Mouse (Mus musculus) macrophage (primary cell): ENCODE data around the gene Hdac7. TPM values are rescaled to one million over a fixed set of nuclear protein-coding genes. Genes with fewer than 3 reads are reported as not detected.

Experiments used
- H3K27ac ChIP-seq: fragments of 350-480 bp; formaldehyde crosslinking; 2 replicates; pipeline ENCODE4 v1.9.0; 2021
- H3K36me3 ChIP-seq: fragments of 350-480 bp; formaldehyde crosslinking; 2 replicates; pipeline ENCODE4 v1.9.0; 2021; ENCODE audit errors: inconsistent target
- H3K4me3 ChIP-seq: fragments of 350-480 bp; formaldehyde crosslinking; 2 replicates; pipeline ENCODE4 v1.9.0; 2021; ENCODE audit errors: inconsistent target
- H3K79me2 ChIP-seq: fragments of 350-480 bp; formaldehyde crosslinking; 2 replicates; pipeline ENCODE4 v1.9.0; 2021; ENCODE audit errors: inconsistent target
- WGBS: methylation state at CpG from one replicate; pipeline ENCODE4 v1.1.7; 2026; ENCODE audit warnings: inconsistent platforms; ENCODE audit not compliant: missing documents; 5-methylcytosine and 5-hydroxymethylcytosine counted together
- polyA plus RNA-seq: library from polyadenylated mRNA; stranded (reverse); fragments of 250-400 nt; gene quantifications from 3 replicates; pipeline ENCODE4 v1.2.4, GENCODE M21; 2018; ENCODE audit warnings: inconsistent platforms

Hdac7 gene
- polyA plus RNA-seq, 1 experiment from 2014 or later = 2.1 TPM

DNA sequence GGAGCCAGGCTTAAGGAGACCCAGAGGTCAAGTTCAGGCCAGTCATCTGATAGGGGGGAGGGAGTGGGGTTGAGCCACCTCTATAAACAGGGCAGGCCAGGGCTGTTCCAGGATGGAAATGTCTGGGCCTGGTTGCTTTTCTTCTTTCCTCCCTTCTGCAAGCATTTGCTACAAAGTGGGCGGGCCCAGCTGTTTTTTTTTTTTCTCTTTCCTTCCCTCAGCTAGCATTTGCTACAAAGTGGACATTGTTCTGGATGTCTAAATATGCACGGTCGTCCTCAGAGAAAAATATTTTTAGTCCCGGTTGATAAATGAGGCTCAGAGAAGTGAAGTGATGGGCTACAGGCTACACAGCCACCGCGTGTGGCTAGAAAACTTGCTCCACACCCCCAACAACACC lies 89.8 kb downstream of the Hdac7 start:
- H3K27ac ChIP-seq = no peak overlapping the region
- no peaks in the 10 kb centered on the region; the same call in 1 of the 2 replicates for H3K36me3 ChIP-seq
- no peak overlapping the region for H3K4me3 ChIP-seq
- H3K79me2 ChIP-seq = no peaks in the 10 kb centered on the region
- WGBS = 78% methylated on average over 2 of the region's 6 CpGs

DNA sequence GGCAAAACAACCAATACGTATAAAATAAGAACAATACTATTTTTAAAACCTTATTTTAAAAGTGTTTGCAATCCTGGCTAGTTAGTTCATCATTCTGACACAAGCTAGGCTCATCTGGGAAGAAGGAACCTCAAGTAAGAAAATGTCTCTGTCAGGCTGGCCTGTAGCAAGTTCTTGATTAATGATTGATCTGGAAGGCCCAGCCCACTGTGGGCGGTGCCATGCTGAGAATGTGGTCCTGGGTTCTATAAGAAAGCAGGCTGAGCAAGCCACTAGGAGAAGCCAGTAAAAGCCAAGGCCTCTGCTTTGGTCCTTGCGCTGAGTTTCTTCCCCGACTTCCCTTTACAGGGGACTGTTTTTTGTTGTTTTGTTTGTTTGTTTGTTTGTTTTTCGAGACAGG lies 91.8 kb downstream of the Hdac7 start:
- 94% methylated on average over 5 of the region's 5 CpGs for WGBS
- no peaks in the 10 kb centered on the region; the same call in 1 of the 2 replicates for H3K36me3 ChIP-seq
- no peak overlapping the region for H3K4me3 ChIP-seq
- no peak overlapping the region for H3K27ac ChIP-seq
- no peaks in the 10 kb centered on the region for H3K79me2 ChIP-seq

DNA sequence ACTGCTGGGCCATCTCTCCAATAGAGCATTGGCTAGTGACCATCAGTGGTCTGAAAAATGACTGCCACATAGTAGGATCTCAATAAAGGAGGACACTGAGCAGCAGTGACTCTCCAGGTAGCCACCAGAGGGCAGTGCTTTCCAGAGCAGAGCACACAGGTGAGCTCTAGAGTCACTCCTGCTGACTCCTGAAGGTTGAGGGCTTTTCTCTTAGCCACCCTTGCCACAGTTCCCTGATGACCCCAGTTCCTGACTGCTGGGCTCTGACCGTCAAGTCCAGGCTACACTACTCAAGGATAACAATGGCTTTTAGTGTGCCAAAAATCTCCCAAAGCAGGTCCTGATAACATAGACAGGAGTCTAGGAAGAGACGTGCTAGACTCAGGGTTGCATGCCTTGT lies 92.6 kb downstream of the Hdac7 start:
- H3K79me2 ChIP-seq = no peaks in the 10 kb centered on the region
- 97% methylated on average over 2 of the region's 2 CpGs for WGBS
- H3K4me3 ChIP-seq = no peak overlapping the region
- H3K36me3 ChIP-seq = no peaks in the 10 kb centered on the region; the same call in 1 of the 2 replicates
- no peak overlapping the region for H3K27ac ChIP-seq

DNA sequence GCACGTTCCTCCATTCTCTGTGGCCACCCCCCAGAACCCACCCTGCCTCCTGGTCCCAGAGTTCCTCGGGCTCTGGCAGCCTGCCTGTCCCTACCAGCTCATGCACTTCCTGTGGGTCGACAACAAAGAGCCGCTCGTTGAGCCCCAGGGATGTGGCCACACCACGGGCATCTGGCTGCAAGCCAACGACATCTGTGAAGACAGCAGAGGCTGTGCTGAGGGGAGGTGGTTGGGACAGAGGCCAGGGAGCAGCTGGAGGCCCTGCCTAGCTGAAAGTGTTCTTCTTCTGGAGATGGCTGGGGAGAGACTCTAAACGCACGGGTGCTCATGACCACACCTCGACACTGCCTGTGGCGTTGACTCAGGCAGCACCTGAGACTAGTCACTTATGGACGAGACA lies 93.6 kb downstream of the Hdac7 start:
- no peaks in the 10 kb centered on the region; the same call in 1 of the 2 replicates for H3K36me3 ChIP-seq
- no peak overlapping the region for H3K4me3 ChIP-seq
- H3K27ac ChIP-seq = no peak overlapping the region
- 20% methylated on average over 12 of the region's 12 CpGs for WGBS
- no peaks in the 10 kb centered on the region for H3K79me2 ChIP-seq

DNA sequence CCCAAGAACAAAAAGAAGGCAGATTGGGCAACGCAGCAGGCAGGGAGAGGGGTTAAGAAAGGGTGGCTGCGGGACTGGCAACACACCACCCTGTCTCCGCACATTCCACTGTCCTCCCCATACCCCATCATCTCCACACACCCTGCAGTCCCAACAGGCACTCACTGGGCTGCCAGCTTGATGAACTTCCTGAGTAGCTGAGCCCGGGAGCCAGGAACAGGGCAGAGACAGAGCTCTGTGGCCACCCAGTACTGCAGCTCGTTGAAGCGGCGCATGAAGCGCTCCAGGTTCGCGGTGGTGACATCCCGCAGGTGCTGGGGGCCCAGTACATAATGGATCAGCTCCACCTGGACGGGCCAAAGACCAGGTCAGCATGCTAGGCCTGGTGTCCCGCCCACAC lies 94.5 kb downstream of the Hdac7 start:
- Histone ChIP-seq H3K27ac (no peak overlapping the region), H3K4me3 (no peak overlapping the region), H3K36me3 (no peaks in the 10 kb centered on the region; the same call in 1 of the 2 replicates), H3K79me2 (no peaks in the 10 kb centered on the region)
- 71% methylated on average over 13 of the region's 13 CpGs for WGBS

DNA sequence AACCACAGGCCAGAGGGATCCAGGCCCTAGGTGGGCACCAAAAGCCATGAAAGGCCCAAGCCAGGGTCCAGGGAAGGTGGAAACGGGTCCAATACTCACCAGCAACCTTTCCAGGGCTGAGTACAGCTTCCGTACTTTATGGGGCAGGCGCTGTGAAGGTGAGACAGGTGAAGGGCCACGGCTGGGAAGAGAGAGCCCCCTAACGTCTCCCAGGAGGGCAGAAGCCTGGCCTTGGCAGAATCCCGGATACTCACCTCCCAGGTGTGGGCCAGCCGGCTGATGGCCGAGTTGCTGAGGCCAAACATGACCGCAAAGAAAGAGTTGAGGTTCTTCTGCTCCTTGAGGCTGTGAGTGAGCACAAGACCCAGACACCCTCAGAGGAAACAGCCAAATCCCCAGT lies 94.9 kb downstream of the Hdac7 start:
- Histone ChIP-seq H3K36me3 (no peaks in the 10 kb centered on the region; the same call in 1 of the 2 replicates), H3K4me3 (no peak overlapping the region), H3K79me2 (no peaks in the 10 kb centered on the region), H3K27ac (no peak overlapping the region)
- 78% methylated on average over 9 of the region's 9 CpGs for WGBS

DNA sequence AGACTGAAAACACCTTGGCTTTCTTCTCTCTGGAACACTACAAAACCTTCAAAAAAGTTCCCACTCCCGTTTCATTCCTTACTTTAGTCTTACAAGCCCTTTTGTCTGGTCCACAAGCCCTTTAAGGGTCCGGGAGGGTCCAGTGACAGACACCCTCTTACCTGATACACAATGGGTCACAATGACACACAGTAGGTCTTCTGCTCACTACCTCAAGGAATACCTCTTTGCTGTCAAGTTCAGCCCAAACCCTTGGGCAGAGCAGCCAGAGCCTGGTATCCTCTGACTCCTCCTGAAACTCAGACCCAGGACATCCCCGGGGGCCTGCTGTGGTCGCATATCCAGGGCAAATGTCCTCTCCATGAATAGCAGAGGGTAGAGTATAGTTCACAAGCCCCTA lies 95.3 kb downstream of the Hdac7 start:
- H3K27ac ChIP-seq = no peak overlapping the region
- H3K36me3 ChIP-seq = no peaks in the 10 kb centered on the region; the same call in 1 of the 2 replicates
- WGBS = 92% methylated on average over 4 of the region's 4 CpGs
- no peak overlapping the region for H3K4me3 ChIP-seq
- no peaks in the 10 kb centered on the region for H3K79me2 ChIP-seq

DNA sequence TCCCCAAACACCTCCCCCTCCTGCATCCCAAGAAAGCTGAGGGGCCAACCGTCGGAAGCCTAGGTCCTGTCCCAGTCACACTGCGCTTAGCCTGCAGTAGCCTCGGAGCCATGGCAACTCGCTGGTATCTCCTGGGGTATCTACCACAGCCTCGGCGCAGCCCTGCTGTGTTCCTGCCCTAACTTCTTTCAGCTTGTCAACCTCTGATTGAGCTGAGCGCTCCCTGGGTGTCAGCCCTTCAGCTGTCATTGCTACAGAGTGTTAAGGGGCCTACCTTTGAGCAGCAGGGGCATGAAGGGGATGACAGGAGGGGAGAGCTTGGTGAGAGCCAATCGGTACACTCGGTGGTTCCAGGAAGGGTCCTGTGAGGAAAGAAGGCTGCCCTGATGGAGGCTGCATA lies 96.0 kb downstream of the Hdac7 start:
- H3K27ac ChIP-seq = no peak overlapping the region
- 74% methylated on average over 10 of the region's 10 CpGs for WGBS
- no peaks in the 10 kb centered on the region for H3K79me2 ChIP-seq
- H3K36me3 ChIP-seq = no peaks in the 10 kb centered on the region; the same call in 1 of the 2 replicates
- H3K4me3 ChIP-seq = no peak overlapping the region

DNA sequence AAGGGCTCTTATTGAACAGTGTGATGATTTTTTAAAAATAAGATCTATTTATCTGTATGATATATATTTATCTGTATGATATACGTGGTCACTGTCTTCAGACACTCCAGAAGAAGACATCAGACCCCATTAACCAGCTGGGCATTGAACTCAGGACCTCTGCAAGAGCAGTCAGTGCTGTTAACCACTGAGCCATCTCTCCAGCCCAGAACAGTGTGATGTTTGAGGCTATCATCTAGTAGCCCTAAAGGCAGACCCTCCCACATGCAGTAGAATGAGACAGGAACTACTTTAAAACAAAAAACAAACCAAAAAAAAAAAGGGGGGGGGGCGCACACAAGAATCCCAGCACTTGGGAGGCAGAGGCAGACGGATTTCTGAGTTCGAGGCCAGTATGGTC lies 96.8 kb downstream of the Hdac7 start:
- 89% methylated on average over 4 of the region's 4 CpGs for WGBS
- no peak overlapping the region for H3K4me3 ChIP-seq
- no peaks in the 10 kb centered on the region for H3K79me2 ChIP-seq
- H3K36me3 ChIP-seq = no peaks in the 10 kb centered on the region; the same call in 1 of the 2 replicates
- H3K27ac ChIP-seq = no peak overlapping the region

DNA sequence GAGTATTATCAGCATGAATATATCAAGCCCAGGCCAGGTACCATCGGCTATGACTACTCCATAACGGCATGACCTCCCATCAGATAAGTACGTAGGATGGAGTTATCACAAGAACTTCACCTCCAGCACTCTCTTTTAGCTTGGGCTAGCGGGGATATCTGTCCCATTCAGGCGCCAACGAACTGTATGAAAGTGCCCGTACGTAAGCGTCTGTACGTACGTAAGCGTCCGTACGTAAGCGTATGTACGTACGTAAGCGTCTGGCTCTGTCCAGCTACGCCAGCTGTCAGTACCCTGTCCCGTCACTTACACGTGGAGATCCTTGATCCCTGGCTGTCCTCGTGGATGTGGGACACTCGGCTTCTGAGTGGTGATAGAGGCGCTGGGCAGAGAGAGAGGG lies 97.6 kb downstream of the Hdac7 start:
- Histone ChIP-seq H3K4me3 (no peak overlapping the region), H3K36me3 (no peaks in the 10 kb centered on the region; the same call in 1 of the 2 replicates), H3K79me2 (no peaks in the 10 kb centered on the region), H3K27ac (no peak overlapping the region)
- WGBS = 97% methylated on average over 24 of the region's 24 CpGs

DNA sequence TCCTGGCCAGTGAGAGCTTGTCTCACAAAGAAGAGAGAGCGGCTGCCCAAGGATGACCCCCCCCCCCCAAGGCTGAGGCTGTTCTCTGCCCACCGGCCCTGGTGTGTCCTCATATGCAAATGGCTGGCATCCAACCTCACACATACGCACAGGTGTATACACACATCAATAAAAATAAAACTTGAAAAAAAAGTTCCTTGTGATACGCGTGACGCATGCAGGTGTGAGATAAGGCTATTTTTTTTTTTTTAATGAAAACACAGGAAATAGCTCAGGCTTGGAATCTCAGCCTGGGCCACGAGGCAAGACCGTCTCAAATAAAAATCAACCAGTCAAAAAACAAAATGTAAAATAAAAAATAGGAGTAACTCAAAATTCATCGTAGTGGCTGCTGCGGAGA lies 98.0 kb downstream of the Hdac7 start:
- no peak overlapping the region for H3K27ac ChIP-seq
- WGBS = 91% methylated on average over 9 of the region's 10 CpGs
- H3K4me3 ChIP-seq = no peak overlapping the region
- H3K36me3 ChIP-seq = no peaks in the 10 kb centered on the region; the same call in 1 of the 2 replicates
- no peaks in the 10 kb centered on the region for H3K79me2 ChIP-seq

DNA sequence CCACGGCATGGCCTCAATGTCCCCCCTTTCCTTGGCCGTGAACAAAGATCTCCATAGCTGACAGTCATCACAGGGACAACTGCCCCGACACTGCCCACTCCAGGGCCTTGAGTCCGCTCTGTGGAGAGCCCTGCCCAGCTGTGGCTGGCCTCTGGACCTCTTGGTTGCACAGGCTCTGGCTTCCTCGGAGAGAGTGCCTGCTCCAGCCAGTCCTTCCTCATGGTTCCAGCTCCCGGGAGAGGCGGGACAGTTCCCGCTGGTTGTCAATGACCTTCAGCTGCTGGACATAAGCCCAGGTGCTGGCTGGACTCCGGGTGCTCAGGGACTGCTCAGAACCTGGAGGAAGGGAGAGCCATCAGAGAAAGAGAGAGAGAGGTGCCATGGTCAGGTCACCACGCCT lies 99.0 kb downstream of the Hdac7 start:
- no peak overlapping the region for H3K27ac ChIP-seq
- WGBS = 85% methylated on average over 10 of the region's 10 CpGs
- H3K36me3 ChIP-seq = no peaks in the 10 kb centered on the region; the same call in 1 of the 2 replicates
- no peak overlapping the region for H3K4me3 ChIP-seq
- H3K79me2 ChIP-seq = no peaks in the 10 kb centered on the region

DNA sequence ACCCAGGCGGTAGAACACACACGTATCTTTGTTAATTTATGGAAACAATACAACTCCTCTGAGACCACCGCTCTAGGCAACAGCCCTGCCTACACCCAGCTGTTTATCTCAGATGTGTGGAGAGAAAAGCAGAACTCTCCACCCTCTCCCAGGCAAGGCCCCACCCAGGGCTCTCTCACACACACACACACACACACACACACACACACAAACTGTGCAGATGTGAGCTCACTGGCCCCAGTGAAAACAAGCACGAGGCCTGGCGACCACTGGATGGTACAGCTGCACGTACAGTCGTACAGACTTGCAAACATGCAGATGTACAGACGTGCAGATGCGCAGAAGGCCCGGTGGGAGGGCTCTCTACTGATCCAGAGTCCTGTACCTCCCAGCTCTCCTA lies 99.4 kb downstream of the Hdac7 start:
- WGBS = 49% methylated on average over 10 of the region's 10 CpGs
- Histone ChIP-seq H3K79me2 (no peaks in the 10 kb centered on the region), H3K4me3 (no peak overlapping the region), H3K36me3 (no peaks in the 10 kb centered on the region; the same call in 1 of the 2 replicates), H3K27ac (no peak overlapping the region)

DNA sequence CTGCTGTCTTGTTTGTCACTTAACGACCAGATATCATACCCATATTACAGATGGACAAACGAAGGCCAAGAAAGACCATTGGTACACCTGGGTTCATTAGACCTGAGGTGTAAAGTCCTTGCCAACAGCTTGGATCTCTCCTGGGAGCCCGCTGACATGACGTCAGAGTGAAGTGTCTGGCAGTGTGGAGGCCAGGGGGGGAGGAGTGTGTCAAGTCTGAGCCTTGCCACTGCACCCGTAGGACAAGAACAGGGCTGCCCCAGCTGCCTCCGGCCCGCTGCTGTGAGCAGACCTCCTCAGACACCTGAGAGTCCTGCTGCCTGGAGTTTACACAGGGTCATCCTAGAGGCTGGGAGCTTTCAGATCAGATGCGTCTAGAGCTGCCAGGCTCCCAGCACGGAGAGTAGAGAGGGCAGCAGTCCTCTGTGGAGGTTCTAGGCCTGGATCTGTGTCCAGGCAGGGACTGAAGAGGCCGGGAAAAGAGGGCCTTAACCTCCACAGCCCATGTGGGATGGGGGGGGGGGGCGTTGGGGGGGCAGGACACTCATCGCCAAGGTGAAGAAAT lies 100.3 kb downstream of the Hdac7 start:
- 89% methylated on average over 12 of the region's 12 CpGs for WGBS
- Histone ChIP-seq H3K79me2 (no peaks in the 10 kb centered on the region), H3K27ac (no peak overlapping the region), H3K36me3 (no peaks in the 10 kb centered on the region), H3K4me3 (no peak overlapping the region)

DNA sequence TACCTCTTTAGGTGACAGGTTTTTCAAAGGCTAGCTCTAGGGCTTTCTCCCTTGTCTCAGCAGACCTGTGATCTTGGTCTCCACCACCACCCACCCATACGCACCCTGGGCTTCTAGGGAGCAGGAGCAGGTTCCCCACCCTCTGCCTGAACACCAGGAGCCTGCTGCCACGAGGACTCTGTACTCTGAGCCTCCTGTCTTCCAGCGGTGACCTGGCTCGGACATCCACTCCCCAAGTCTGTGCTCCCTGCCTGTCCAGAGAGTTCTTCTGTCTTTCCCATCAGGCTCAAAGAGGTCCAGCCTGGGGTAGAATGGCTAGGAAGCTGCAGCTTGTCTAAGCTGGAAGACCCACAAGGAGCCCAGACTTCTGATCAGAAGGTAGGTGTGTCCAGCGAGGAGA lies 101.1 kb downstream of the Hdac7 start:
- Histone ChIP-seq H3K36me3 (no peaks in the 10 kb centered on the region), H3K27ac (no peak overlapping the region), H3K4me3 (no peak overlapping the region), H3K79me2 (no peaks in the 10 kb centered on the region)
- WGBS = 85% methylated on average over 5 of the region's 5 CpGs
